Mouse (Mus musculus) retina, postnatal 7 days (tissue): ENCODE measurements around the gene Piezo1.
"Not testable (repeated sequence)": the region's sequence is repeated elsewhere in the genome, so short reads cannot be mapped to it uniquely, and the experiment has no call there.

ENCODE experiments used
- DNase-seq: peaks from one replicate; pipeline ENCODE4 v3.0.0-alpha.2; 2012; ENCODE audit warnings: low read depth, low spot score

Gene Piezo1

GRCm38 (mm10) chr8:122551265-122552051, at the start of gene Piezo1:
Gene Piezo1 (minus strand): TSS chr8:122551329.
- DNase-seq = peak; percentile 64

- no peak for DNase-seq
Measured at GRCm38 (mm10) chr8:122600666-122601065, 49.5 kb upstream of the Piezo1 start.

GRCm38 (mm10) chr8:122596031-122596430, 44.9 kb upstream of the Piezo1 start:
- no peak for DNase-seq

- DNase-seq = no peak
Measured at GRCm38 (mm10) chr8:122593783-122594507, 42.8 kb upstream of the Piezo1 start.

- DNase-seq = no peak
Measured at GRCm38 (mm10) chr8:122593240-122593639, 42.1 kb upstream of the Piezo1 start.

GRCm38 (mm10) chr8:122586749-122587148, 35.6 kb upstream of the Piezo1 start:
- no peak for DNase-seq

GRCm38 (mm10) chr8:122586171-122586570, 35.0 kb upstream of the Piezo1 start:
- DNase-seq = no peak

- no peak for DNase-seq
Measured at GRCm38 (mm10) chr8:122585411-122585891, 34.3 kb upstream of the Piezo1 start.

- no peak for DNase-seq
Measured at GRCm38 (mm10) chr8:122584981-122585380, 33.9 kb upstream of the Piezo1 start.

- DNase-seq = no peak
Measured at GRCm38 (mm10) chr8:122580926-122581325, 29.8 kb upstream of the Piezo1 start.

- no peak for DNase-seq
Measured at GRCm38 (mm10) chr8:122579196-122579595, 28.1 kb upstream of the Piezo1 start.

- no peak for DNase-seq
Measured at GRCm38 (mm10) chr8:122577116-122577515, 26.0 kb upstream of the Piezo1 start.

GRCm38 (mm10) chr8:122576648-122577022, 25.5 kb upstream of the Piezo1 start, which contains the start of gene Aprt:
Gene Aprt (minus strand): TSS chr8:122576909.
- peak; percentile 81 for DNase-seq

- no peak for DNase-seq
Measured at GRCm38 (mm10) chr8:122575735-122576647, 24.9 kb upstream of the Piezo1 start.

- DNase-seq = no peak
Measured at GRCm38 (mm10) chr8:122575286-122575685, 24.2 kb upstream of the Piezo1 start.

GRCm38 (mm10) chr8:122574667-122575251, 23.6 kb upstream of the Piezo1 start:
- no peak for DNase-seq

- DNase-seq = no peak
Measured at GRCm38 (mm10) chr8:122574264-122574663, 23.1 kb upstream of the Piezo1 start.

GRCm38 (mm10) chr8:122573577-122573976, 22.4 kb upstream of the Piezo1 start:
- no peak for DNase-seq

- not testable (repeated sequence) for DNase-seq
Measured at GRCm38 (mm10) chr8:122573176-122573575, 22.0 kb upstream of the Piezo1 start.

GRCm38 (mm10) chr8:122572751-122573150, 21.6 kb upstream of the Piezo1 start:
- no peak for DNase-seq

GRCm38 (mm10) chr8:122571750-122572267, 20.7 kb upstream of the Piezo1 start:
- no peak for DNase-seq
